Mouse (Mus musculus): ENCODE measurements at regions not wholly inside any gene's neighbourhood (a gene's known extent, or its start where the extent isn't known, plus 50 kb on each side); places are given as distances from the start of the nearest gene placed in this dataset.

DNA sequence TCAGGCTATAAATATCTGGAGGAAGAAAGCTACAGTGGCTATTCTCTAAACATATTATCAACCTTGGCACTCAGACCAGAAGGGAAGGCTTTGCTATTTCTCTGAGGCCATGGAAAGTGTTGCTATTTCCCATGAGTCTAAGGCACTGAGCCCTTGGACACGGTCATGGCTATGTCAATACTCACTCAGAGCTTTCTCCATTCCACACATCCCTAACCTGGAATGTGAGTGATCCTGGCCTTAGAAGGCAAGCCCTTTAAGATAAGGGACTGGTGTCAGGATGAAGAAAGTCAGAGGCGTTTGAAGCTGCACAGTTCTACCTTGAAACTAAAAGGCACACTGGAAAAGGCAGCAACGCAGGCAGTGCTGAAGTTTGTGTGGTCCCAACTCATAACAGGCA is 478.3 kb downstream of the Rps29 start:
- H3K27me3 ChIP-seq: no peaks in the 10 kb centered on the region
- WGBS: 28% methylated on average over 3 of the region's 3 CpGs
- H3K4me2 ChIP-seq: no peak overlapping the region
- no peak overlapping the region for H3K9ac ChIP-seq
- no peak overlapping the region for H3K27ac ChIP-seq
- no peaks in the 10 kb centered on the region for H3K9me3 ChIP-seq (replicated peaks)
- no peaks in the 10 kb centered on the region for H3K36me3 ChIP-seq
- no peak overlapping the region for H3K4me3 ChIP-seq
- peaks cover 6% of the 10 kb centered on the region; the same call in 1 of the 2 replicates for H3K4me1 ChIP-seq (replicated peaks)
- peak; percentile 35; the same call in 1 of the 2 replicates for ATAC-seq (replicated peaks; ENCODE audit: insufficient number of reproducible peaks, insufficient read depth, low FRiP score, low read depth)

DNA sequence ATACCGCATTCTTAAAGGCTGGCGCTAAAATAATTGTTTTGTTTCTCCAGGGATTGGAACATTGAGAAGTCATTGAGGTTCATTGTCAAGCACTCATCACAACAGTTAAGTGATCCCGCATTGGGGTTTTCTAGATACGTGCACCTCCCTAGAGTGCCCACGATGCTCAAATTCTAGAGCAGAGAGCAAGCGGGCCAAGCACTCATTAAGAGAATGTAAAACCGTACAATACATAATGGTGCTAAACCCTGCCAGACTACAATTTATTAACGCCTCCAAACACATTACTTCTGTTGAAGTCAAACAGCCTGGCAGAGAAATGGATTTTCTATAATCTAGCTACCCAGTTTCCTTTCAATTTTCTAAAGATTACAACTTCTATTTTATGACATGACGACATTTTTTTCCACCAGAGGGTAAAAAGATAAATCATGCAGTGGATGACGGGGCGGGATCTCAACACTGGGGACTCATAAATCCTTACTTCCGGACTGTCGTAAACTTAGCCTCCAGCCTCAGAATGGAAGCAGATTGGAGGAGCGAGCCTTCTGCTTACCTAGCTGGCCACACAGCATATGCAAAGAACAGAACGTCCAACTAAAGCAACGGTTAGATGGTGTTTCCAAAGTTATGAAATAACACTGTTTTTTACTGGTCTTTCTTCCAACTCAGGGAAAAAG is 482.8 kb downstream of the Rps29 start:
- no peak for ATAC-seq (replicated peaks; ENCODE audit: insufficient number of reproducible peaks, insufficient read depth, low FRiP score, low read depth)
- Histone ChIP-seq H3K4me3 (no peak overlapping the region), H3K27ac (no peak overlapping the region), H3K4me2 (no peak overlapping the region), H3K27me3 (no peaks in the 10 kb centered on the region), H3K9me3 (replicated peaks) (no peaks in the 10 kb centered on the region), H3K36me3 (no peaks in the 10 kb centered on the region), H3K4me1 (replicated peaks) (peaks cover 6% of the 10 kb centered on the region; the same call in 1 of the 2 replicates), H3K9ac (no peak overlapping the region)
- WGBS: 81% methylated on average over 16 of the region's 16 CpGs

DNA sequence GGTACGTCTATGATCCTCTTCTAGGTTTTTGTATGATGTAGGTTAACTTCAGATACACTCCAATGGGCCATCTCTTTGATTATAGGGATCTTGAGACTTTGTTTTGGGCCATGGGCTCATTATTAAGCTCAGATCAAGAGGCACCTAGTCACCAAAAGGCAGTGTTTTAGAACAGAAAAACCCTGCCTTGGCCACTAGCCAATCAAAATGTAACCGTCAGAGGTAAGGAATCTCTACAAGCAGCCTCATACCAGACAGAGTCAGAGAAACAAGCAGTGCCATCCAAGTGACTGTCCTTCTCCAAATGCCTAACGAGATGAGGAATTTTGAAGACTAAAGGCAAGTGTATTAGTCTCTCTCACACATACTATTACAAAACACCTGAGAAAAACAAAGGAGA is 487.0 kb downstream of the Rps29 start:
- ATAC-seq (replicated peaks; ENCODE audit: insufficient number of reproducible peaks, insufficient read depth, low FRiP score, low read depth): no peak
- no peak overlapping the region for H3K4me2 ChIP-seq
- H3K36me3 ChIP-seq: no peaks in the 10 kb centered on the region
- H3K9ac ChIP-seq: no peak overlapping the region
- 54% methylated on average over 3 of the region's 3 CpGs for WGBS
- H3K27me3 ChIP-seq: no peaks in the 10 kb centered on the region
- H3K4me1 ChIP-seq (replicated peaks): no peaks in the 10 kb centered on the region
- no peak overlapping the region for H3K4me3 ChIP-seq
- no peak overlapping the region for H3K27ac ChIP-seq
- no peaks in the 10 kb centered on the region for H3K9me3 ChIP-seq (replicated peaks)

DNA sequence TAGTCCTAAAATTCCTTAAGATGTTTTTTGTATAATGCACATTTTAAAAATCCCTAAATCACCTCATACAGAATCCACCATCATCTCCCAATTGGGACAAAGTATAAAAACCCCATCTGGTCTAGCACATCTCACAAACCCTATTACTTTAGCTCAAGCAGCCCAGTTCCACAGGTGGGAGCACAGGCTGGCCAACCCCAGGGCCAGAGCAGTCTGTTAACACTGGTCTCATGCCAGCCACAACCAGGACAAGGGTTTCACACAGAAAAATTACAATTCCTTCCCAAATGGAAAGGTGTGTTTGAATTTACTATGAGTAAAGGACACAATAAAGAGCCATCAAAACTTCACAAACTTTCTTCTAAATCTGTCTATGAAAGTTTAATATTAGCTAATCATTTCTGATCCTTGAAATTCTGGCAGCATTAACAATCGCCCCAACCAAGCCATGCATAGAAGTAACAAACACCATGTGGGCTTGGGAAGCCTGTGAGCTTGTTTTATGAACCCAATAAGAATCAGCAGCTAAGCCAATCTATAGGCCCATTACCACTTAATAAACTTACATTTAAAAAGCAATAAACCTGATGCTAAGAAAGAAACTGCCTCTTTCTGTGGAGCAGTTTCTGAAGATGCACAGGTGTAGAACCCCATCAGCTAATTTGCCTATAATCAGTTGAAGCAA is 512.9 kb downstream of the Rps29 start:
- no peak for ATAC-seq (replicated peaks; ENCODE audit: insufficient number of reproducible peaks, insufficient read depth, low FRiP score, low read depth)
- Histone ChIP-seq H3K9ac (no peak overlapping the region), H3K36me3 (no peaks in the 10 kb centered on the region), H3K9me3 (replicated peaks) (no peaks in the 10 kb centered on the region), H3K4me2 (no peak overlapping the region), H3K27ac (no peak overlapping the region), H3K27me3 (no peaks in the 10 kb centered on the region), H3K4me1 (replicated peaks) (no peaks in the 10 kb centered on the region), H3K4me3 (no peak overlapping the region)
- 83% methylated on average over 1 of the region's 1 CpGs for WGBS

DNA sequence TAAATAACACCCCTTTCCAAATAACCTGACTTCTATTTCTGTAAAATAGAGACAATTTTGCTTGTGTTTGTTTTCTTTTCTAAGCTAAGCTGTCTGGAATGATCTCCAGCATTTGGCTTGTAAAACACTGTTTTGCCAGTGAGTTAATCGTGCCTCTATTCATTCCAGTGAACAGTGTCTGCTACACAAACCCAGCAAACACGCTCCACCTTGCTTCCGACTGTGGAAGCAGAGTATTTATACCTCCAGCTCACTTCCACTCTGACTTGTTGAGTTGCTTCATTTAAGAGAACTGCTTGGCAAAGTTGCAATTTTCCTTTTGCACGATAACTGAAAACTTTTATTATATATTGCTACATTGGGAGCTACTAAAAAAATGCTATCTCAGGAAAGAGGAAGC is 515.3 kb downstream of the Rps29 start:
- Histone ChIP-seq H3K9me3 (replicated peaks) (no peaks in the 10 kb centered on the region), H3K36me3 (no peaks in the 10 kb centered on the region), H3K9ac (no peak overlapping the region), H3K27ac (no peak overlapping the region), H3K4me1 (replicated peaks) (no peaks in the 10 kb centered on the region), H3K4me3 (no peak overlapping the region), H3K4me2 (no peak overlapping the region), H3K27me3 (no peaks in the 10 kb centered on the region)
- no peak for ATAC-seq (replicated peaks; ENCODE audit: insufficient number of reproducible peaks, insufficient read depth, low FRiP score, low read depth)
- WGBS: 71% methylated on average over 4 of the region's 4 CpGs

DNA sequence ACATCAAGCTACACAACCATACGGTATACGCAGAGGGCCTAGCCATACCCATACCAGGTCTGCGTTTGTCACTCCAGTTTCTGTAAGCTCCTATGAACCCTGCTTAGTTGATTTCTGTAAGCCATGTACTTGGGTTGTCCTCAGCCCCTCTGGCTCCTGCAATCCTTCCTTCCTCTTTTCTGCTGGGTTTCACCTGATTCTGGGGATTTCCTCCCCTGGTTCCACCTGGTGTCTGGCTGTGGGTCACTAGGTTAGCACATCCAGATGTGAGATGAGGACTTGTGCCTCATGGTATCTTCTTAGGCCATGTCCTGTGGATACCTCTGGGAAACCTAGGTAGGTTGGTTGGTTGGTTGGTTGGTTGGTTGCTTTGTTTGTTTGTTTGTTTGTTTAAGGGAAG is 526.5 kb downstream of the Rps29 start:
- WGBS: 89% methylated on average over 3 of the region's 3 CpGs

DNA sequence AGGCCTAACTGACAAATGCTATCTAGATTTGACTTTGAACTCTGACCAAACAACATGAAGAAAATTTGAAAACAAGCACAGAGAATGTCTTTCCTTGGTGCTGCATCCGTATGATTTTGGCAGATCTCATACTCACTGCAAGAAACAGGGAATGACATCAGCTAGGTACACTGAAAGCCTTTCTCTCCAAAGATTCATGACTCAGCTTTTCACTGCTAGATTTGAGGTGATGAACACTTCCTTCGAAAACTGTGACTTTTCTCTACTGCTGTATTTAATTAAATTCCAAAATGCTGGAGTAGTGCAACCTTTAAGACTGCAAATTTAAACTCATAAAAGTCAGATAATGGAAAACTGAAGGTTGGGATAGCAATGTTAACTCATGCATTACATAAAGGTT is 540.6 kb downstream of the Rps29 start:
- Histone ChIP-seq H3K4me3 (no peak overlapping the region), H3K9me3 (replicated peaks) (no peaks in the 10 kb centered on the region), H3K4me2 (no peak overlapping the region), H3K27me3 (no peaks in the 10 kb centered on the region), H3K4me1 (replicated peaks) (no peaks in the 10 kb centered on the region), H3K27ac (no peak overlapping the region), H3K36me3 (no peaks in the 10 kb centered on the region), H3K9ac (no peak overlapping the region)
- ATAC-seq (replicated peaks; ENCODE audit: insufficient number of reproducible peaks, insufficient read depth, low FRiP score, low read depth): no peak
- 65% methylated on average over 2 of the region's 2 CpGs for WGBS

More for the DNA sequence above, 526.5 kb downstream of the Rps29 start:
- H3K27me3 ChIP-seq: no peaks in the 10 kb centered on the region
- no peaks in the 10 kb centered on the region for H3K4me1 ChIP-seq (replicated peaks)
- H3K9ac ChIP-seq: no peak overlapping the region
- ATAC-seq (replicated peaks; ENCODE audit: insufficient number of reproducible peaks, insufficient read depth, low FRiP score, low read depth): no peak
- no peak overlapping the region for H3K27ac ChIP-seq
- no peak overlapping the region for H3K4me3 ChIP-seq
- H3K36me3 ChIP-seq: no peaks in the 10 kb centered on the region
- no peaks in the 10 kb centered on the region for H3K9me3 ChIP-seq (replicated peaks)
- H3K4me2 ChIP-seq: no peak overlapping the region

DNA sequence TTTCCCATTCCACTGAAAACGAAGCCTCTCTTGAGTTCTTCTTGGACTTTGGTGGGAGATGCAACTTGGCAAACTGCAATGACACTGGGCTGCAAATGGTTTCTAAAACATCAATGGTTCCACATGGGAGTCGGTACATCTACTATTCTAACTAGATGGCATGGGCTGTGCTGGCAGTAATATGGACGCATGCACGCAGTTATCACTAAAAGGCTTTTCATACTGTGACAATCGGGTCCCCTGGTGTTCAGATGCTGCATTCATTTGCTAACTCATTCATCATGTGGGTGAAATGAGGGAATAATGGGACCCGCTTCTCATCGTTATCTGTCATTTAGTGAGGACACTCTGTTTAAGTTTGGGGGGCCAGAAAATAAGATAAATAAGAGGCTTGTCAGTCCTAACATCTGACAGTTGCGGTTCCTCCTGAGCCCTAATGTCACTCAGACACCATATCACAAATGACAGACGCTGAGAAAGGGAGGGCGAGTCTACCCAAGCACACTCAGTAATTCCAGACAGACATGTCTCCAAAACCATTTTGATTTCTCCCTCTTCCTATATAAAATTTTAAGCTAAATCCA is 553.5 kb downstream of the Rps29 start:
- ATAC-seq (replicated peaks; ENCODE audit: insufficient number of reproducible peaks, insufficient read depth, low FRiP score, low read depth): no peak
- Histone ChIP-seq H3K9ac (no peak overlapping the region), H3K4me1 (replicated peaks) (no peaks in the 10 kb centered on the region), H3K9me3 (replicated peaks) (no peaks in the 10 kb centered on the region), H3K4me3 (no peak overlapping the region), H3K4me2 (no peak overlapping the region), H3K27ac (no peak overlapping the region), H3K36me3 (no peaks in the 10 kb centered on the region), H3K27me3 (no peaks in the 10 kb centered on the region)
- 79% methylated on average over 10 of the region's 10 CpGs for WGBS

DNA sequence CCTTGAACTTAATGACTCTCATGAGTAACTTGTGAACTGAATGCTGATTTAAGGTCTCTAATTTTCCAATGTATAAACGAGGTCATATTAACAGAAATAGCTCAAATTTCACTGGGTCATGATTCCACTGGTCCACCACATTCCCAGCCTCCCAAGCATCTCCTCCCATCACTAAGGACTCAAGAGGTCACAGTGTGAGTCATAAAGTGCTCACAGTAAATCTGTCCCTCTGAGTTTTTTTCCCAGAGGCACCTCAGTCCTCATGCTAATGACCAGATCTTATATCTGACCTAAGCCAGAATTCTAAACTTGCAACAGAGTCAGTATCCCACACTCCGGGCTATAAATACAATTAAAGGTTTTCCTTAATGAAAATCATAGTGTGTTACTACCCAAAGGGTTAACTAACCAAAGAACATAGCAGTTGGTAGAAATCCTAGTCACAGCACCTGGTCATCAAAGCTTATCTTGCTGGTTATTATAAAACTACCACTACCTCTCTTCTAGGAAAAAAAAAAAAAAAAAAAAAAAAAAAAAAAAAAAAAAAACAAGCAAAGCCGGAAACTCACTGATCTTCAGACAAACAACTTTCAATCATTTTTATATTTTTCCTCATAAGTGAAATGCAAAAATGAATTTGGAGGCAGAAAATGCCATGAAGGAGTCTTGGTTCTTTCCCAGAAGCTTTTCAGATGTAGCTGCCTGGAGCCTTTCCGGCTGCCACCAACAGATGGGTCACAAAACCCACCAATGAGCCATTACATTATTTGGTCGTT is 554.3 kb downstream of the Rps29 start:
- WGBS: 81% methylated on average over 5 of the region's 5 CpGs
- H3K27ac ChIP-seq: no peak overlapping the region
- H3K4me1 ChIP-seq (replicated peaks): no peaks in the 10 kb centered on the region
- no peak overlapping the region for H3K4me2 ChIP-seq
- H3K9me3 ChIP-seq (replicated peaks): no peaks in the 10 kb centered on the region
- no peaks in the 10 kb centered on the region for H3K36me3 ChIP-seq
- H3K27me3 ChIP-seq: no peaks in the 10 kb centered on the region
- no peak for ATAC-seq (replicated peaks; ENCODE audit: insufficient number of reproducible peaks, insufficient read depth, low FRiP score, low read depth)
- H3K9ac ChIP-seq: no peak overlapping the region
- H3K4me3 ChIP-seq: no peak overlapping the region

DNA sequence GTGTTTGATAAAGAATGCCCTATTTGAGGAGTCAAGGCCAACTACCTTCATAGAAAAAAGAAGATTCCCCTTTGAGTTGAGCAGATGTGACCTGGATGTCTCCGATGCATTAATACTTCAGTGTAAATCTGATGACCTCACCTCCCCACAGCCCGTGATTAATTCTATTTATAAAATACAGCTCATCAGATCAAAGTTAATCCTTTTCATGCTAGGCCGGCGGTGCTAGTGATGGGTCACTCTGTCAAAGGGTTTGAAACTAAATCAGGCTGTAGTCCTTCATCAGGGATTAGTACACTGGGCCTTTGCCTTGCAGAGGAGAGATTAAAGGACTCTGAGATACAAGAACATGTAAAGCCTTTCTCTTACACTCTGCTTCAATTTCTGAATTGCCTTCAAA is 556.3 kb downstream of the Rps29 start:
- H3K36me3 ChIP-seq: no peaks in the 10 kb centered on the region
- H3K4me1 ChIP-seq (replicated peaks): no peaks in the 10 kb centered on the region
- H3K27ac ChIP-seq: no peak overlapping the region
- H3K27me3 ChIP-seq: no peaks in the 10 kb centered on the region
- no peak overlapping the region for H3K4me2 ChIP-seq
- no peak overlapping the region for H3K4me3 ChIP-seq
- 75% methylated on average over 4 of the region's 4 CpGs for WGBS
- H3K9me3 ChIP-seq (replicated peaks): no peaks in the 10 kb centered on the region
- H3K9ac ChIP-seq: no peak overlapping the region
- ATAC-seq (replicated peaks; ENCODE audit: insufficient number of reproducible peaks, insufficient read depth, low FRiP score, low read depth): no peak

DNA sequence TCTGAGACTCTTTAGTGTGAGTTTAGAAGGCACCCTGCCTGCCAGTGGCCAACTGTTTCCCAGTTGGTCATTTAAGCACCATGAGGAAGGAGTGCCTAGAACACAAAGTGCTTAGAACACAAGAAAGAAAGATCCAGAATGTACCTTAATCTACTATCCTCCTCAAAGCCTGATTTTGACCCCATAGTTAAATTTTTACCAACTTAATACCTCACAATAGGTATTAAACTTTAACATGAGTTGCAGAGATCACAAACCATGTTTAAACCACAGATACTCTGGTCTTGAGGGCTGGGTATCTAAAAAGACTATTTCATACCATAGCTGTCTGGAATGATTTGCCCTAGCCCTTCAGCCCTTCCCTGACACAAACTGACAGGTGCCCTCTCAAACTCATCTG is 557.6 kb downstream of the Rps29 start:
- H3K9me3 ChIP-seq (replicated peaks): no peaks in the 10 kb centered on the region
- no peaks in the 10 kb centered on the region for H3K36me3 ChIP-seq
- H3K4me1 ChIP-seq (replicated peaks): no peaks in the 10 kb centered on the region
- H3K4me3 ChIP-seq: no peak overlapping the region
- ATAC-seq (replicated peaks; ENCODE audit: insufficient number of reproducible peaks, insufficient read depth, low FRiP score, low read depth): no peak
- no peak overlapping the region for H3K27ac ChIP-seq
- no peak overlapping the region for H3K9ac ChIP-seq
- no peak overlapping the region for H3K4me2 ChIP-seq
- no peaks in the 10 kb centered on the region for H3K27me3 ChIP-seq

Measured in heart, embryonic 15.5 days (tissue).